Mouse (Mus musculus) heart, embryonic 12.5 days (tissue): ENCODE data around the gene Arl13a. TPM values are rescaled to one million over a fixed set of nuclear protein-coding genes. Genes with fewer than 3 reads are reported as not detected.

Experiments used
- ATAC-seq: fragments of 200-750 bp; cut with Nextera tagmentation; 2 replicates; pipeline ENCODE4 v1.8.0; 2017; ENCODE audit warnings: moderate TSS enrichment, moderate library complexity; ENCODE audit not compliant: insufficient number of reproducible peaks, low FRiP score
- H3K27ac ChIP-seq: fragments of 300-500 bp; sonication (generic); 2 replicates; pipeline ENCODE4 v1.5.1; 2016; ENCODE audit warnings: mild to moderate bottlenecking, moderate library complexity; ENCODE audit not compliant: poor library complexity, severe bottlenecking
- H3K27me3 ChIP-seq: fragments of 300-500 bp; sonication (generic); replicated peaks from 2 replicates; pipeline ENCODE4 v1.6.1; 2016; ENCODE audit warnings: mild to moderate bottlenecking, moderate library complexity
- H3K36me3 ChIP-seq: fragments of 300-500 bp; sonication (generic); 2 replicates; pipeline ENCODE4 v1.6.1; 2016; ENCODE audit warnings: mild to moderate bottlenecking, moderate library complexity
- H3K4me1 ChIP-seq: fragments of 300-500 bp; sonication (generic); replicated peaks from 2 replicates; pipeline ENCODE4 v1.6.1; 2016; ENCODE audit warnings: mild to moderate bottlenecking
- H3K4me2 ChIP-seq: fragments of 300-500 bp; sonication (generic); 2 replicates; pipeline ENCODE4 v1.6.1; 2016; ENCODE audit warnings: mild to moderate bottlenecking, moderate library complexity
- H3K4me3 ChIP-seq: fragments of 300-500 bp; sonication (generic); 2 replicates; pipeline ENCODE4 v1.5.1; 2016; ENCODE audit warnings: mild to moderate bottlenecking
- H3K9ac ChIP-seq: fragments of 300-500 bp; sonication (generic); 2 replicates; pipeline ENCODE4 v1.6.1; 2016; ENCODE audit warnings: mild to moderate bottlenecking, moderate library complexity
- H3K9me3 ChIP-seq: fragments of 300-500 bp; sonication (generic); replicated peaks from 2 replicates; pipeline ENCODE4 v1.6.1; 2016; ENCODE audit warnings: mild to moderate bottlenecking, moderate library complexity
- WGBS: fragments of 180-500 bp; shearing (Covaris S2); methylation state at CpG from one replicate; pipeline ENCODE4 v1.1.7; 2016; 5-methylcytosine and 5-hydroxymethylcytosine counted together
- polyA plus RNA-seq: library from polyadenylated mRNA; unstranded; fragments of >200 nt; fragmentation: Nextera tagmentation; extraction: Ambion mirVana; gene quantifications from 2 replicates; pipeline ENCODE4 v1.2.1, GENCODE M21; 2016

Arl13a gene
- polyA plus RNA-seq, 1 experiment from 2014 or later, result not detected

DNA sequence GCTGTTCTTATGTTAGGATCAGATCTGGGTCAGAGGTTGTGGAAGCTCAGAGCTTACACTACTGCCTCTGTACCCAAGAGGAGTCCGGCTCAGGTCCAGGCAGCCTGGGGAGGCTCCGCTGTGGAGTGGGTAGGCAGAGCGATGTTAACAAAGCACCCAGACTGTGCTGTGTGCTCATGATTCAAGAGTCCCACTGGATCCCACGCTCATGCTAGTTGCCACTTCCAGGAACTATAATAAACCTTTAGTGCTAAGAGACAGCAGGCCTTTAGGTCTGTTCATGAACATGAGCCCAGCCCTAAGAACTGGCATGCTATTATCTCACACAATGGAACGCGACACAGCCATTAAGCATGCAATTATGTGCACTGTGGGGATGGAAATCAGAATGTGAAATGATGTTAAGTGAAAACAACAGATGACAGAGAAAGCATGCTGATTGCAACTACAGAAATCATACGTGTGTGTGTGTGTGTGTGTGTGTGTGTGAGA, 23.9 kb downstream of the Arl13a start:
- H3K9me3 ChIP-seq, result no peaks in the 10 kb centered on the region
- H3K36me3 ChIP-seq, result no peaks in the 10 kb centered on the region
- H3K9ac ChIP-seq, result no peak overlapping the region
- no peak overlapping the region for H3K4me3 ChIP-seq
- 91% methylated on average over 7 of the region's 7 CpGs for whole genome bisulfite sequencing
- H3K4me2 ChIP-seq, result no peak overlapping the region
- H3K4me1 ChIP-seq, result no peaks in the 10 kb centered on the region
- ATAC-seq, result no peak
- H3K27me3 ChIP-seq, result no peaks in the 10 kb centered on the region
- H3K27ac ChIP-seq, result no peak overlapping the region

DNA sequence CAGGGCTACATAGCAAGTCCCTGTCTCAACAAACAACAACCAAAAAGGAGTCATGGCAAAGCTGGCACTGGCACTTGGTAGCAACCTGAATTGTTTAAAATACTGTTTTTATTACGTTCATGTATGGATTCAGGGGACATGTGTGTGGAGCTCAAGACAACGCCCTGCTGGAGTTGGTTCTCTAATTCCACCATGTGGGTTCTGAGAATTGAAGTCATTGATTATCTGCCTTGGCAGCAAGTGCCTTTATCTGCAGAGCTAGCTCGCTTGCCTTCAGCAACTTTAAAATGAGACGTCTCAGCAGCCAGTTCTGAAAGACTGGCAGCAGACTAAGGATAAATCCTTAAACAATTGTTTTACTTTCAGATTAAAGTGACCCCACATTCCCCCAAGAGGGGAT, 30.9 kb downstream of the Arl13a start:
- Histone ChIP-seq H3K36me3 (no peaks in the 10 kb centered on the region), H3K9ac (no peak overlapping the region), H3K27me3 (no peaks in the 10 kb centered on the region), H3K27ac (no peak overlapping the region), H3K4me1 (no peaks in the 10 kb centered on the region), H3K9me3 (no peaks in the 10 kb centered on the region), H3K4me3 (no peak overlapping the region), H3K4me2 (no peak overlapping the region)
- ATAC-seq, result no peak
- 52% methylated on average over 4 of the region's 4 CpGs for WGBS

DNA sequence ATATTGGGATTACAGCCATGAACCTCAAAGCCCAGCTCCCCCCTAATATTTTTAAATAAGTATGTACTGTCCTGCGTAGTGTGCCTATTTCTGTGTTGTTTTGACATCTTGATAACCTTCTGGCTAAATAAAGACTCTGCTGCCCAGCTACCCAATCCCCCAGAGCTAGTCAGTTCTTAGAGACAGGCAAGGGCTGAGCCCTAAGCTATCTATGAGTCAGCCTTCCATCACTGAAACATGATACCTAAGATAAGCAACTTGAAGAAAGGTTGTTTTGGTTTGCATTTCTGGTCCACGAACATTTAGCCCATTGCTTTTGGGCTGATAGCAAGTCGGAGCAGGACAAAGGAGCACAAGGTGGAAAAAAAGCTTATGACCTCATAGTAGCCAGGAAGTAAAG, 33.3 kb downstream of the Arl13a start:
- Histone ChIP-seq H3K4me2 (no peak overlapping the region), H3K9ac (no peak overlapping the region), H3K27me3 (no peaks in the 10 kb centered on the region), H3K4me3 (no peak overlapping the region), H3K4me1 (no peaks in the 10 kb centered on the region), H3K9me3 (no peaks in the 10 kb centered on the region), H3K36me3 (peaks cover 12% of the 10 kb centered on the region), H3K27ac (no peak overlapping the region)
- WGBS, result 28% methylated on average over 3 of the region's 3 CpGs
- no peak for ATAC-seq

DNA sequence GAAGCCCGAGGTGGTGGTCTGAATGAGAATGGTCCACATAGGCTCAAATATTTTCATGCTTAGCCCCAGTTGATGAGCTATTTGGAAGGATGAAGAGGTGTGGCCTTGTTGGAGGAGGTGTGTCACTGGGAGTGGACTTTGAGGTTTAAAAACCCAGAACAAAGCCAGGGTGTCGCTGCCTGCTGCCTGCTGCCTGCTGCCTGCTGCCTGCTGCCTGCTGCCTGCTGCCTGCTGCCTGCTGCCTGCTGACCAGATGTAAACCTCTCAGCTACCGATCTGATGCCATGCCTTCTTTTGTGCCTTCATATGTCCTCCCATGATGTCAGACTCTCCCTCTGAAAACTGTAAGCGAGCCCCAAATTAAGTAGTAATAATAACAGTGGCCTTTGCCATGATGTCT, 34.6 kb downstream of the Arl13a start, which contains the start of gene Nox1:
Gene Nox1 (minus strand): TSS at position 101 of the 400 bp plus-strand sequence.
- no peaks in the 10 kb centered on the region for H3K27me3 ChIP-seq

DNA sequence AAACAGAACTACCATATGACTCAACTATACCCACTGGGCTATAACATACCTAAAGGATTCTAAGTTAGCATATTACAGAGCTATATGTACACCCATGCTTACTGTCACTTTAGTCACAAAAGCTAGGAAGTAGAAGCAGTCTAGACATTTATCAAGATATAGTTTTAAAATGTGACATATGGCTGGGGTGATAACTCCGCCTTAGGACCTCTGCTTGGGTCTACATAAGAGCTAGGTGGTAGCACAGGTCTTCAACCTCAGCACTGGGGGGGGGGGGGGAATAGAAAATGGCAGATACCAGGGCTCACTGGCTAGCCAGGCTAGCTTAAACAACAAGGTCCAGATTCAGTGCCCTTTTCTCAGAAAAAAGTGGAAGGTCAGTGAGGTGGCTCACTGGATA, 45.7 kb downstream of the Arl13a start:
- Histone ChIP-seq H3K27me3 (no peaks in the 10 kb centered on the region), H3K4me2 (no peak overlapping the region), H3K27ac (no peak overlapping the region), H3K9ac (no peak overlapping the region), H3K4me3 (no peak overlapping the region), H3K36me3 (peaks cover 9% of the 10 kb centered on the region; the same call in 1 of the 2 replicates), H3K4me1 (no peaks in the 10 kb centered on the region), H3K9me3 (no peaks in the 10 kb centered on the region)
- 83% methylated on average over 1 of the region's 1 CpGs for WGBS
- ATAC-seq, result no peak

More for the DNA sequence above, 34.6 kb downstream of the Arl13a start, which contains the start of gene Nox1:
- no peak for ATAC-seq
- Histone ChIP-seq H3K27ac (no peak within 1 kb of the TSS), H3K4me3 (no peak within 1 kb of the TSS), H3K9ac (no peak within 1 kb of the TSS), H3K4me2 (no peak within 1 kb of the TSS), H3K4me1 (no peaks in the 10 kb centered on the region), H3K36me3 (peaks cover 15% of the 10 kb centered on the region), H3K9me3 (no peaks in the 10 kb centered on the region)
- 47% methylated on average over 4 of the region's 4 CpGs for WGBS

DNA sequence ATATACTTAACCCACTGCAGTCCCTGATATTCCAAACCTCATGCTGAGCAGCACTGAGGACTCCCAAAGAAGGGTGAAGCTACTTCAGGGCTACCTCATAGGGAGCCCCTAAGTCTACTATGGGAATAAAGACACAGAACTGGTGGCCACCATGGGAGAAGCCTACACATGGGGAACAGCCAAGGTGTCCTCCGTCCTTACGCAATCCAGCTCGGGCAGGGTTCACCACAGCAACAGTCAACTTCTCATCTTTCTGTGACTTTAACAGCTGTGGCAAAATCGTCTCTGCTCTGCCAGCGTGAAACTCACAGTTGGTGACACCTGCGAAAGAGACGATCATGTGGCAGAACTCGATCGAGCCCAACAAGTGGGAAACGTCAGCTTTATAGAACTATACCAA, 51.0 kb downstream of the Arl13a start:
- H3K9me3 ChIP-seq, result no peaks in the 10 kb centered on the region
- H3K4me1 ChIP-seq, result no peaks in the 10 kb centered on the region
- no peak overlapping the region for H3K27ac ChIP-seq
- WGBS, result 90% methylated on average over 10 of the region's 10 CpGs
- H3K9ac ChIP-seq, result no peak overlapping the region
- H3K27me3 ChIP-seq, result no peaks in the 10 kb centered on the region
- peaks cover 38% of the 10 kb centered on the region for H3K36me3 ChIP-seq
- no peak for ATAC-seq
- no peak overlapping the region for H3K4me2 ChIP-seq
- H3K4me3 ChIP-seq, result no peak overlapping the region

DNA sequence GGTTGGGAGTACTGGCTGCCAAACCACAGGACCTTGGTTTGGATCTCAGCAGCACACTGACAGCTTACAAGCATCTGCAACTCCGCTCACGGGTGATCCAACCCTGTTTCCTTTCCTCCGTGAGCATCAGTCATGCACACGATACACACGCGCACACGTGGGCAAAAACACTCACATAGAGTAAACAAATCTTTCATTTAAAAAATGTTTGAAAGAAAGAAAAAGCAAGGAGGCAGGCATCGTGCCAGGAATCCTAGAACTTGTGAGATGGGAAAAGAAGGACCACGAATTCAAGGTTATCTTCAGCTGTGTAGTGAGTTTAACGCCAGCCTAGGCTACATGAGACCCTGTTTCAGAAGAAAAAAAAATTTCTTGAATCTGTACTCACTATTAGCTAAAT, 58.6 kb downstream of the Arl13a start:
- H3K9me3 ChIP-seq, result no peaks in the 10 kb centered on the region
- ATAC-seq, result no peak
- no peaks in the 10 kb centered on the region for H3K4me1 ChIP-seq
- 89% methylated on average over 10 of the region's 10 CpGs for WGBS
- H3K36me3 ChIP-seq, result peaks cover 14% of the 10 kb centered on the region
- no peak overlapping the region for H3K4me2 ChIP-seq
- no peak overlapping the region for H3K27ac ChIP-seq
- no peak overlapping the region for H3K4me3 ChIP-seq
- no peaks in the 10 kb centered on the region for H3K27me3 ChIP-seq
- H3K9ac ChIP-seq, result no peak overlapping the region

DNA sequence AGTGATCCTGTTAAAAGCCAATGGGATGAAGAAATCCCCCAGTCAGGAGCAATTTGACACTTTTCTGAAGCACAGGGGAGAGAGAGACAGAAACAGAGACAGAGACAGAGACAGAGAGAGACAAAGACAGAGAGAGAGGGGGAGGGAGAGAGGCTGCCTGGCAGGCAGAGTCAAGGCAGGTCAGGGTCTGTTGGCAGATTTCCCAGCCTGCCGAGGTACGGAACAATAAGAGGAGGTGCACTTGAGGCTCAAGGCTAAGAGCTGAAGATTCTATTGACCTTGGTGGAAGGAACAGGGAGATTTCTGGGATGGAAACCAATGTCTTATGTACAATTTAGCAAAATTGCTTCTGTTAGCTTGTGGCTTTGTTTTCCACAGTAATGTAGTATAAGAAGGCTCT, 60.9 kb downstream of the Arl13a start:
- H3K9me3 ChIP-seq, result no peaks in the 10 kb centered on the region
- no peaks in the 10 kb centered on the region for H3K27me3 ChIP-seq
- 52% methylated on average over 2 of the region's 2 CpGs for WGBS
- H3K9ac ChIP-seq, result no peak overlapping the region
- H3K4me3 ChIP-seq, result no peak overlapping the region
- no peak overlapping the region for H3K4me2 ChIP-seq
- H3K27ac ChIP-seq, result no peak overlapping the region
- ATAC-seq, result no peak
- H3K36me3 ChIP-seq, result peaks cover 10% of the 10 kb centered on the region
- H3K4me1 ChIP-seq, result no peaks in the 10 kb centered on the region

Other genes with a start within 250 kb of the Arl13a start
- 3.6 and 4.0 TPM in 2 replicates for gene Sytl4, start 205.7 kb upstream of the Arl13a start, polyA plus RNA-seq
- 39.7 and 40.2 TPM in 2 replicates for gene Cstf2, start 128.3 kb upstream of the Arl13a start, polyA plus RNA-seq
- gene Xkrx, start 25.4 kb upstream of the Arl13a start, polyA plus RNA-seq, result 0.19 and 0.33 TPM in 2 replicates
- gene Nox1, start 34.5 kb downstream of the Arl13a start, polyA plus RNA-seq, result 0.11 TPM in 1 of 2 replicates, not detected in the other
- gene Trmt2b, start 89.5 kb downstream of the Arl13a start, polyA plus RNA-seq, result 35.8 and 37.6 TPM in 2 replicates
- 6.2 and 6.6 TPM in 2 replicates for gene Tmem35a, start 107.7 kb downstream of the Arl13a start, polyA plus RNA-seq
- gene Cenpi, start 120.6 kb downstream of the Arl13a start, polyA plus RNA-seq, result 23.2 and 28.6 TPM in 2 replicates
- 0.87 and 0.95 TPM in 2 replicates for gene Drp2, start 217.1 kb downstream of the Arl13a start, polyA plus RNA-seq